ENCODE assay signal across 9 mouse cellular contexts in the genomic region with DNA sequence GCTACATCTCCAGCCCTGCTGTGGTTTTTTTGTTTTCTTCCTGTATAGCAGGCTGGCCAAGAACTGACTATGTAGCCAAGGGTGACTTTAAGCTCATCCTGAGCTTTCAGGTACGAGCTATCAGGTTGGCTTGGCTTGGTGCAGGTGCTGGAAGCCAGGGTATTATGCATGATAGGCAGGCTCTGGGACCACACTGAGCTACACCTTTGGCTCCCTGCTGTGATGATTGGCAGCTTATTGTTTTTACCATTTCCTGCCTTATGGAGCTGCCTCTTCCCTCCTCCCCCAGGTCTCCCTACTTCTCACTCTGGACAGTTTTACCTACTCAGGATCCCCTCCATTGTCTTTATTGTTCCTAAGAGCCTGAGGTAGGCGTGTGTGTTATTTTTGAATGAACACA. TPM values are rescaled to one million over a fixed set of nuclear protein-coding genes. Genes with fewer than 3 reads are reported as not detected.
DNase-seq lines count a peak whose midpoint lies in the region; ATAC-seq and TF ChIP-seq lines count a peak whose summit lies in the region.
"Had no signal": no experiment of that assay in that cellular context is flagged by ENCODE, and none has a peak within 500 bp of the region (broad histone marks: within the 10 kb centered on the region; RNA-seq: fewer than 3 reads in every experiment).

No protein-coding gene starts in this region.

- no peak overlapping the region for H3K27ac ChIP-seq in cerebellum, adult 2 months (ENCODE audit: insufficient read depth, low read length)
- no peak overlapping the region for H3K27ac ChIP-seq in limb, embryonic 13.5 days
- no peak overlapping the region for H3K27ac ChIP-seq in stomach, embryonic 16.5 days (ENCODE audit: low read length)

- 0 out of 2 replicates have a peak, but pooled peaks have one; percentile 1 for TF ChIP-seq CTCF in cerebellum, adult 2 months (IDR thresholded peaks at IDR 0.05; ENCODE audit: borderline replicate concordance, insufficient read depth, low read depth, low read length)

- ATAC-seq in megakaryocyte, adult 5-6 weeks (ENCODE audit: poor library complexity, severe bottlenecking), result no peak
- ATAC-seq in limb, embryonic 13.5 days (ENCODE audit: low FRiP score, low read depth), result no peak
- ATAC-seq in stomach, embryonic 16.5 days (ENCODE audit: insufficient read depth, low FRiP score), result no peak

- H3K27me3 ChIP-seq in cerebellum, adult 2 months (ENCODE audit: control insufficient read depth, insufficient read depth, low read length), result no peaks in the 10 kb centered on the region
- H3K27me3 ChIP-seq in megakaryocyte, embryonic 14.5 days (replicated peaks), result no peaks in the 10 kb centered on the region
- no peaks in the 10 kb centered on the region for H3K27me3 ChIP-seq in limb, embryonic 13.5 days
- no peaks in the 10 kb centered on the region for H3K27me3 ChIP-seq in stomach, embryonic 16.5 days (ENCODE audit: control insufficient read depth, insufficient read depth, low read length)

- H3K4me1 ChIP-seq in cerebellum, adult 2 months (ENCODE audit: control insufficient read depth, insufficient read depth, low read length), result peaks cover 6% of the 10 kb centered on the region
- H3K4me1 ChIP-seq in megakaryocyte, embryonic 14.5 days, result peaks cover 45% of the 10 kb centered on the region
- peaks cover 22% of the 10 kb centered on the region for H3K4me1 ChIP-seq in limb, embryonic 13.5 days
- peaks cover 16% of the 10 kb centered on the region for H3K4me1 ChIP-seq in stomach, embryonic 16.5 days (ENCODE audit: control insufficient read depth, insufficient read depth, low read length)

- peaks cover 58% of the 10 kb centered on the region for H3K36me3 ChIP-seq in megakaryocyte, embryonic 14.5 days (replicated peaks; ENCODE audit: low read length)
- peaks cover 36% of the 10 kb centered on the region for H3K36me3 ChIP-seq in limb, embryonic 13.5 days
- H3K36me3 ChIP-seq in stomach, embryonic 16.5 days (ENCODE audit: control insufficient read depth, insufficient read depth, low read length), result no peaks in the 10 kb centered on the region; the same call in 1 of the 2 replicates

- H3K4me3 ChIP-seq in cerebellum, adult 2 months (replicated peaks; ENCODE audit: insufficient read depth, low read depth, low read length), result peak overlapping the region; percentile 30
- H3K4me3 ChIP-seq in megakaryocyte, embryonic 14.5 days (replicated peaks), result peak overlapping the region; percentile 100
- H3K4me3 ChIP-seq in limb, embryonic 13.5 days, result peak overlapping the region; percentile 99
- peak overlapping the region; percentile 99 for H3K4me3 ChIP-seq in stomach, embryonic 16.5 days (replicated peaks; ENCODE audit: low read length)

- peak overlapping the region; percentile 95; the same call in 1 of the 2 replicates for H3K9ac ChIP-seq in limb, embryonic 13.5 days
- H3K9ac ChIP-seq in stomach, embryonic 16.5 days (ENCODE audit: low read length), result no peak overlapping the region

- H3K9me3 ChIP-seq in megakaryocyte, embryonic 14.5 days, result no peaks in the 10 kb centered on the region
- no peaks in the 10 kb centered on the region for H3K9me3 ChIP-seq in limb, embryonic 13.5 days
- no peaks in the 10 kb centered on the region for H3K9me3 ChIP-seq in stomach, embryonic 16.5 days (replicated peaks; ENCODE audit: control insufficient read depth, low read length)

- intact Hi-C loops in left cerebral cortex, postnatal 4 days (cut with DNase I), result no loop called here

- H3K4me2 ChIP-seq in limb, embryonic 13.5 days (replicated peaks), result peak overlapping the region; percentile 90
- peak overlapping the region; percentile 76 for H3K4me2 ChIP-seq in stomach, embryonic 16.5 days (ENCODE audit: low read depth, low read length)

- peak in 1 of 2 experiments; percentile 20 for DNase-seq in cerebellum, adult 2 months
- DNase-seq in cerebellum, postnatal 36 days, result no peak
- no peak for DNase-seq in adrenal gland, postnatal 4 days (ENCODE audit: low spot score in 2 of 2)
- DNase-seq in left cerebral cortex, postnatal 4 days, result no peak
- DNase-seq: lung, postnatal 10 days had no signal

- 48% methylated on average over 2 of the region's 2 CpGs for WGBS in cerebellum, adult 2 months
- 84% methylated on average over 2 of the region's 2 CpGs for WGBS in limb, embryonic 13.5 days
- 66% methylated on average over 2 of the region's 2 CpGs for WGBS in stomach, embryonic 16.5 days

- no peak for TF ChIP-seq POLR2A in cerebellum, adult 2 months (IDR thresholded peaks at IDR 0.05; ENCODE audit: borderline replicate concordance, insufficient read depth, low read length)

RNA-seq across cellular contexts. Expression of a gene that starts 1.0 kb away (rescaled TPM):
- not detected in 2 replicates for polyA plus RNA-seq in cerebellum, adult 2 months (2012; rRNA removed)
- polyA plus RNA-seq in megakaryocyte, embryonic 14.5 days (2012; ENCODE audit: insufficient read depth, low replicate concordance), result not detected in 2 replicates
- not detected in 2 replicates for total RNA-seq in megakaryocyte, adult 5-6 weeks (2015)
- not detected in 2 replicates for total RNA-seq in megakaryocyte, adult 5-6 weeks (2017)
- polyA plus RNA-seq in limb, embryonic 13.5 days (2015; fragmentation: Nextera tagmentation; extraction: Ambion mirVana), result not detected in 2 replicates
- polyA plus RNA-seq in stomach, embryonic 16.5 days (2015; fragmentation: Nextera tagmentation; extraction: Ambion mirVana), result not detected in 2 replicates
- total RNA-seq in adrenal gland, postnatal 4 days (2021), result not detected
- total RNA-seq in left cerebral cortex, postnatal 4 days (2021), result not detected

RNA-seq across cellular contexts. Expression of a gene that starts 1.6 kb away (rescaled TPM):
- polyA plus RNA-seq in cerebellum, adult 2 months (2012; rRNA removed), result 80.4 and 83.9 TPM in 2 replicates
- polyA plus RNA-seq in megakaryocyte, embryonic 14.5 days (2012; ENCODE audit: insufficient read depth, low replicate concordance), result 5.8 and 10.4 TPM in 2 replicates
- total RNA-seq in megakaryocyte, adult 5-6 weeks (2015), result 39.6 and 44.8 TPM in 2 replicates
- total RNA-seq in megakaryocyte, adult 5-6 weeks (2017), result 47.6 and 55.2 TPM in 2 replicates
- 52.0 and 52.7 TPM in 2 replicates for polyA plus RNA-seq in limb, embryonic 13.5 days (2015; fragmentation: Nextera tagmentation; extraction: Ambion mirVana)
- 43.4 and 45.7 TPM in 2 replicates for polyA plus RNA-seq in stomach, embryonic 16.5 days (2015; fragmentation: Nextera tagmentation; extraction: Ambion mirVana)
- total RNA-seq in adrenal gland, postnatal 4 days (2021), result 10 to 100 TPM; 69.0 to 70.6 TPM
- total RNA-seq in left cerebral cortex, postnatal 4 days (2021), result 10 to 100 TPM; 45.7 to 48.4 TPM

RNA-seq across cellular contexts. Expression of a gene that starts 14.2 kb away (rescaled TPM):
- polyA plus RNA-seq in cerebellum, adult 2 months (2012; rRNA removed), result 14.9 and 23.3 TPM in 2 replicates
- 1.8 and 47.7 TPM in 2 replicates for polyA plus RNA-seq in megakaryocyte, embryonic 14.5 days (2012; ENCODE audit: insufficient read depth, low replicate concordance)
- 24.5 and 29.8 TPM in 2 replicates for total RNA-seq in megakaryocyte, adult 5-6 weeks (2015)
- total RNA-seq in megakaryocyte, adult 5-6 weeks (2017), result 12.5 and 17.8 TPM in 2 replicates
- 67.8 and 69.5 TPM in 2 replicates for polyA plus RNA-seq in limb, embryonic 13.5 days (2015; fragmentation: Nextera tagmentation; extraction: Ambion mirVana)
- polyA plus RNA-seq in stomach, embryonic 16.5 days (2015; fragmentation: Nextera tagmentation; extraction: Ambion mirVana), result 77.0 and 88.2 TPM in 2 replicates
- 10 to 100 TPM; 48.5 to 51.5 TPM for total RNA-seq in adrenal gland, postnatal 4 days (2021)
- total RNA-seq in left cerebral cortex, postnatal 4 days (2021), result 10 to 100 TPM; 16.8 to 17.6 TPM

RNA-seq across cellular contexts. Expression of a gene that starts 59.4 kb away (rescaled TPM):
- polyA plus RNA-seq in cerebellum, adult 2 months (2012; rRNA removed), result not detected in 2 replicates
- not detected in 2 replicates for polyA plus RNA-seq in megakaryocyte, embryonic 14.5 days (2012; ENCODE audit: insufficient read depth, low replicate concordance)
- not detected in 2 replicates for total RNA-seq in megakaryocyte, adult 5-6 weeks (2015)
- total RNA-seq in megakaryocyte, adult 5-6 weeks (2017), result not detected in 2 replicates
- polyA plus RNA-seq in limb, embryonic 13.5 days (2015; fragmentation: Nextera tagmentation; extraction: Ambion mirVana), result 0.11 and 0.17 TPM in 2 replicates
- polyA plus RNA-seq in stomach, embryonic 16.5 days (2015; fragmentation: Nextera tagmentation; extraction: Ambion mirVana), result 0.05 and 0.10 TPM in 2 replicates
- total RNA-seq in adrenal gland, postnatal 4 days (2021), result not detected
- total RNA-seq in left cerebral cortex, postnatal 4 days (2021), result not detected

Comparison
In these comparisons a context has a peak if more than half of its experiments do, and no peak if none do; other contexts are left out.
1. H3K4me3 ChIP-seq: peak in every context shown above with its lines; median percentile 100 in megakaryocyte, embryonic 14.5 days; 99 in limb, embryonic 13.5 days; 99 in stomach, embryonic 16.5 days; 30 in cerebellum, adult 2 months.